Mouse (Mus musculus) cerebellum, adult 11 months (tissue): ENCODE data around the gene Ndufc1.
"Not testable (repeated sequence)": the region's sequence is repeated elsewhere in the genome, so short reads cannot be mapped to it uniquely, and the experiment has no call there.

Source experiments
- DNase-seq: peaks from one replicate; pipeline ENCODE4 v3.0.0; 2022

Gene Ndufc1

GRCm38 (mm10) chr3:51408561-51409183 lies at the start of gene Ndufc1:
Gene Ndufc1 (minus strand): TSS chr3:51408988.
- DNase-seq: peak; percentile 97

GRCm38 (mm10) chr3:51434871-51435595 lies 26.2 kb upstream of the Ndufc1 start:
- DNase-seq: no peak

DNA sequence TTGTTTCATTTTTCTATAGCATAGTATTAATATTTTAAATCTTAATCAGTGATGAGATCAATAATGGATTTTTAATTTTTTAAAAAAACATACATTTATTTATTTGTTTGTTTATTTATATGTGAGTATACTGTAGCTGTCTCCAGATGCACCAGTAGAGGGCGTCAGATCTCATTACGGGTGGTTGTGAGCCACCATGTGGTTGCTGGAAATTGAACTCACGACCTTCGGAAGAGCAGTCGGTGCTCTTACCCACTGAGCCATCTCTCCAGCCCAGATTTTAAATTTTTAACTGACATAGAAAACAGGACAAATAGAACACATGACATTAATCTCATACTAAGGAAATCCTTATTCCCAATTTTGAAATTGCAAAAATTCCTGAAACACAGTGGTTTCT lies 25.6 kb upstream of the Ndufc1 start:
- DNase-seq: not testable (repeated sequence)

DNA sequence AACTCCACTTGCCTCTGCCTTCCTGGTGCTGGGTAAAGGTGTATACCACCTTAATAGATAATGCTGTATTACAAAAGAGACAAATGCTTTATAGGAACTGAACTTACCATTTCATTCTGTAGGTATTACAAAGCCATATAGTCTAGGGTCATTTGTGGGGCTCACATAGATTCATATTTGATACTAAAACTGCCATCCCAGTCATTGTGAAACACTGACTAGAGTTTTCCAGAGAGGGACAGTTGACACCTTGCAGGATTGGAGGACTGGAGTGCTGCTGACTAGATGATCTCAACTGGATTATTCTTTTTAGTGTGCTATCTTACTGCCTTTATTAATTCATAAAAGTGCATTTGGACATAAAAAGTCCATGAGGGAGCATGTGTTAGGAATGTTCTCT lies 16.6 kb upstream of the Ndufc1 start:
- no peak for DNase-seq

- no peak for DNase-seq
Observed at GRCm38 (mm10) chr3:51421921-51422320, 13.1 kb upstream of the Ndufc1 start.

GRCm38 (mm10) chr3:51417966-51418365 lies 9.2 kb upstream of the Ndufc1 start:
- no peak for DNase-seq

GRCm38 (mm10) chr3:51417485-51417884 lies 8.7 kb upstream of the Ndufc1 start:
- DNase-seq: no peak

DNA sequence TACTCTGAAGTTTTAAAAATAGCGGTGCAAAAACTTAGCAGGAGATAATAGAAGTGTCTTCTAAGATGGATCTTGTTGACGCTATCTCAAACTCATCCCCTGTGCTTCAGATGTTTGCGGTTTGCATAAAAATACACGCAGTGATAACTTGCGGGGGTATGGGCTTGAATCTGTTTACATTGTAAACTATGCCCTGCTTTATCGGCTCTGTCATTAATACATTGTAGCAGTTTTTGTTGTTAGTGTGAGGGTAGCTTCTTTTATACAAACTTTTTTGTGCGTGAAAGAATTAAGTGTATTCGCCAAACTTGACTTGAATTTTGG lies 8.3 kb upstream of the Ndufc1 start:
- no peak for DNase-seq

DNA sequence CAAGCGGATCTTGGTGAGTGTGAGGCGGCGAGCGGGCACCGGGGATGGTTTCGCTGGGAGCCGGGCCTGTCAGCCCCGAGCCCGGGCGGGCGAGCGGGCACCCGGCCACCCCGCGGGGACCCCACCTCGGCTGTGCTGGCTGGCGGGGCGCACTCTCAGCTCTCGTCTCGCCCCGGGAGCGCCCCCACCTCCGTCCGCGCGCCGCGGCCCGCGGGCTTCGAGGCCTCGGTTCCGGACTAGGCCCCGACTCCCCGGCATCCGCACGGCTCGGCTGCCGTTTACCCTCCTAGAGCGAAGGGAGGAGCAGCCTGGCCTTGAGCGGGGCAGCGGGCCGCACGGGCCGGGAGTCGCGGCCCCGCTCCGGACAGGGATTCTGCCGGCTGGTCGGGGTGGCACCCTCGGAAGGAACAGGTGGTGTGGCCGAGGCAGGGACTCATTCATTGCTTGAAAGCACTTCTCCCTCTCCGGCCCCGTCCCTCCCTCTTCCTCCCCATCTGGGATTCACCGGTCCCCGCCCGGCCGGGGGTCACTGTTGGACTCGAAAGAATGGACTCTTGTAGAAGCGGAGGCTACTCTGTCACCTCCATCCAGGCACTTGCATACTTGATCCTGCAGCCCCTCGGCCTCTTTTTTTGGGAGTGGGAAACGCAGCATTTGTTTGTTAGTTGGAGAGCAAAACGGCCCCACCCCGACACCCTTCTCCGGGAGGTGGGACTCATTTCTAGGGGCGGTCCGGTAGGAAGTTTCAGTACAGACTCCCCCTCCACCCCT lies 7.8 kb upstream of the Ndufc1 start:
- DNase-seq: peak; percentile 40

GRCm38 (mm10) chr3:51416073-51416363 lies 7.2 kb upstream of the Ndufc1 start:
- no peak for DNase-seq

- peak; percentile 95 for DNase-seq
Observed at GRCm38 (mm10) chr3:51415098-51416072, 6.6 kb upstream of the Ndufc1 start, which contains the start of gene Naa15. Gene Naa15 (plus strand): TSS chr3:51415148.

GRCm38 (mm10) chr3:51413276-51413675 lies 4.5 kb upstream of the Ndufc1 start:
- no peak for DNase-seq

GRCm38 (mm10) chr3:51412457-51412856 lies 3.7 kb upstream of the Ndufc1 start:
- no peak for DNase-seq

- no peak for DNase-seq
Observed at GRCm38 (mm10) chr3:51407870-51408560, 773 bp downstream of the Ndufc1 start.

GRCm38 (mm10) chr3:51402628-51403027 lies 6.2 kb downstream of the Ndufc1 start:
- DNase-seq: no peak

DNA sequence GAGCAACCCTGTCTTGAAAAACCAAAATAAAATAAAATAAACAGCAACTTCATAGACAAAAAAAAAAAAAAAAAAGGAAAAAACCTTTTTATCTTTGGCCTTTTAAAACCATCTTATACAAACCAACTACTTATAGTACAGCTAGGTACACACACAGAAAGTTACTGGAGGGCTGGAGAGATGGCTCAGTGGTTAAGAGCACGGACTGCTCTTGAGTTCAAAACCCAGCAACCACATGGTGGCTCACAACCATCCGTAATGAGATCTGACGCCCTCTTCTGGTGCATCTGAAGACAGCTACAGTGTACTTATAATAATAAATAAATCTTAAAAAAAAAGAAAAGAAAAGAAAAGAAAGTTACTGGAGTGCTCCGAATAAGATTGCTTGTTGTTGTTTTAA lies 6.7 kb downstream of the Ndufc1 start:
- not testable (repeated sequence) for DNase-seq

GRCm38 (mm10) chr3:51400682-51401081 lies 8.1 kb downstream of the Ndufc1 start:
- DNase-seq: no peak

DNA sequence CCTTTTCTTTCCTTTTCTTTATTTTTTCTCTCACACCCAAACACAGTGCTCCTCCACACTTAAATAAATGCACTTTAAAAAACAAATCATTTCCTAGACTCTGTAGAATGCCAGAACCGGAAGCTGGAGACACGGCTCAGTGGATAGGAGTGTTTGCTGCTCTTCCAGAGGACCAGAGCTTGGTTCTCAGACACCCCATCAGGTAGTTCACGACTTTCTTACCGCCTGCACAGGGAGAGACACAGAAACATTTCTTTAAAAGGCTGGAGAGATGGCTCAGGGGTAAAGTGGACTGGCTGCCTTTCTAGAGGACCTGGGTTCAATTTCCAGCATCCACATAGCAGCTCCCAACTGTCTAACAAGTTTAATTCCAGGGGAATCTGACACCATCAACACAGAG lies 9.3 kb downstream of the Ndufc1 start:
- no peak for DNase-seq

- DNase-seq: no peak
Observed at GRCm38 (mm10) chr3:51398667-51399066, 10.1 kb downstream of the Ndufc1 start.

DNA sequence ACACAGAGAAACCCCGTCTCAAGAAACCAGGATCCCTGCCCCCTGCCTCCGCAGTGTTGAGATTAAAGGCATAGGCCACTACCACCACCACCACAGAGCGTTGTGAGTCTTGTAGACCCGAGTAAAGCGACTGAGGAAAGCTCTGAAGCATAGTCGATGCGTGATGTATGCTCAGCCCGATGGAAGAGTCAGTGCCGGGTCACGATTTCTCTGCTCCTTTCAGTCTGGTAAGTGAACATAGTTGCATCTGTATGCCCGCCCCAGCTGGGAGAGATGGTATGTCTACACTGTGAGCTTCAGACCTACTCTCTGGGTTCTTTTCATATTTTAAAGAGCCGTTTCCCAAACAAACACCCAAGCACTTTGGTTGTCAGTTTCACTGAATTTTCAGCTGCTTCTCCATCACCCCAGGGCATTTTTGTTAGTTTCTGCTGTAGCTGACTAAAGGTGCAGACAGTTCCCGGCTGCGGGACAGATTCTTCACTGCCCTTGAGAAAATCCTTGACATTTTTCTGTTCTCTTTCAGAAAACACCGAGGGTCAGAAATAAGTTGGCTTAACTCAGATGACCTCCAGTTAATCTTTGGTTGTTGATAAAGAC lies 11.0 kb downstream of the Ndufc1 start:
- DNase-seq: no peak

GRCm38 (mm10) chr3:51396219-51397068 lies 12.3 kb downstream of the Ndufc1 start, which contains the start of gene Mgarp:
Gene Mgarp (minus strand): TSS chr3:51396738.
- no peak for DNase-seq
